Mouse (Mus musculus): ENCODE data around the gene Cit.
A peak's percentile ranks its signal among the peaks of the same experiment; 100 is the strongest.
"Not testable (repeated sequence)": the region's sequence is repeated elsewhere in the genome, so short reads cannot be mapped to it uniquely, and the experiment has no call there.

Gene Cit

GRCm38 (mm10) chr5:115844766-115845634, at the start of gene Cit:
Cit (plus strand) TSS chr5:115845278.
- peak; percentile 80 to 93 for DNase-seq (ENCODE audit: inconsistent age in 2 of 2, low spot score in 1 of 2)

GRCm38 (mm10) chr5:115799016-115799894, 45.8 kb upstream of the Cit start:
- DNase-seq (ENCODE audit: inconsistent age in 2 of 2, low spot score in 1 of 2) = peak; percentile 11 to 63

- DNase-seq (ENCODE audit: inconsistent age in 2 of 2, low spot score in 1 of 2) = no peak
Measured at GRCm38 (mm10) chr5:115799895-115800232, 45.2 kb upstream of the Cit start.

GRCm38 (mm10) chr5:115812262-115812661, 32.8 kb upstream of the Cit start:
- DNase-seq (ENCODE audit: inconsistent age in 2 of 2, low spot score in 1 of 2) = no peak

- DNase-seq (ENCODE audit: inconsistent age in 2 of 2, low spot score in 1 of 2) = no peak
Measured at GRCm38 (mm10) chr5:115817022-115817421, 28.1 kb upstream of the Cit start.

GRCm38 (mm10) chr5:115817655-115818054, 27.4 kb upstream of the Cit start:
- DNase-seq (ENCODE audit: inconsistent age in 2 of 2, low spot score in 1 of 2) = not testable (repeated sequence)

- no peak for DNase-seq (ENCODE audit: inconsistent age in 2 of 2, low spot score in 1 of 2)
Measured at GRCm38 (mm10) chr5:115819966-115820365, 25.1 kb upstream of the Cit start.

- no peak for DNase-seq (ENCODE audit: inconsistent age in 2 of 2, low spot score in 1 of 2)
Measured at GRCm38 (mm10) chr5:115821200-115821599, 23.9 kb upstream of the Cit start.

GRCm38 (mm10) chr5:115821910-115822309, 23.2 kb upstream of the Cit start:
- DNase-seq (ENCODE audit: inconsistent age in 2 of 2, low spot score in 1 of 2) = no peak

GRCm38 (mm10) chr5:115832754-115833153, 12.3 kb upstream of the Cit start:
- no peak for DNase-seq (ENCODE audit: inconsistent age in 2 of 2, low spot score in 1 of 2)

GRCm38 (mm10) chr5:115833806-115834205, 11.3 kb upstream of the Cit start:
- DNase-seq (ENCODE audit: inconsistent age in 2 of 2, low spot score in 1 of 2) = not testable (repeated sequence)

GRCm38 (mm10) chr5:115835291-115835690, 9.8 kb upstream of the Cit start:
- DNase-seq (ENCODE audit: inconsistent age in 2 of 2, low spot score in 1 of 2) = no peak

GRCm38 (mm10) chr5:115838059-115838458, 7.0 kb upstream of the Cit start:
- peak in 1 of 2 experiments; percentile 52 for DNase-seq (ENCODE audit: inconsistent age in 2 of 2, low spot score in 1 of 2)

GRCm38 (mm10) chr5:115840453-115840852, 4.6 kb upstream of the Cit start:
- DNase-seq (ENCODE audit: inconsistent age in 2 of 2, low spot score in 1 of 2) = no peak

GRCm38 (mm10) chr5:115840946-115841775, 3.9 kb upstream of the Cit start:
- DNase-seq (ENCODE audit: inconsistent age in 2 of 2, low spot score in 1 of 2) = no peak

- DNase-seq (ENCODE audit: inconsistent age in 2 of 2, low spot score in 1 of 2) = no peak
Measured at GRCm38 (mm10) chr5:115844368-115844765, 711 bp upstream of the Cit start.

- DNase-seq (ENCODE audit: inconsistent age in 2 of 2, low spot score in 1 of 2) = no peak
Measured at GRCm38 (mm10) chr5:115845635-115846174, 627 bp downstream of the Cit start.

GRCm38 (mm10) chr5:115847166-115847565, 2.1 kb downstream of the Cit start:
- DNase-seq (ENCODE audit: inconsistent age in 2 of 2, low spot score in 1 of 2) = no peak

GRCm38 (mm10) chr5:115848463-115848862, 3.4 kb downstream of the Cit start:
- no peak for DNase-seq (ENCODE audit: inconsistent age in 2 of 2, low spot score in 1 of 2)

- DNase-seq (ENCODE audit: inconsistent age in 2 of 2, low spot score in 1 of 2) = no peak
Measured at GRCm38 (mm10) chr5:115849263-115849829, 4.3 kb downstream of the Cit start.

Measured in adrenal gland, adult (tissue).